Mouse (Mus musculus): ENCODE results near the gene Ermp1.
A peak's percentile ranks its signal among the peaks of the same experiment; 100 is the strongest.

Ermp1 gene

DNA sequence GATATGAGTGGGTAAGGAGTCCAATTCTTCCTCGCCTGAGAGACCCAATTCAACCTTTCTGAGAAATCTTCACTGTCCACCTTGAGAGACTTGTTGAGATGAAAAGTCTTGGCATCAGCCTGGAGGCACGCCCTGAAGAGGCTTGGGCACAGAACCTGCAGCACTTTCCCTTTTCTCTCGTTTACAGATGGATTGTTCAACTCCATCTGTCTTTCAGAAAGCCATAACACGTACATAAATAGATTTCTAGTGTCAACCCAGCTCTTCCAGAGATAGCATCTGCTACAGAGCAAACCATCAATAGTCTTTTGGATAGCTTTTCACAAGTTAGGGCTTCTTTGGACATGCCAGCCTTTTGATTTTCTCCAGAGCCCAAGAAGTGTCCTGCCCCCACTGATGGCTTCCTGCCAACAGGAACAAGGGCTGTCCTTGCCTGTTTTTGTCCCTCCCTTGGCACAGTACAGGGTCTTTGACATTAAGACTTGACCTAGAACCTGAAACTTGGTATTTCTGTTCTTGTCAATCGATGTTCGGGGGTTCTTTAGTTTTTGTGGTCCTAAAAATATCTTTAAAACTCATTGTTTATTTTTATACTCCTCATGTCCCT, 13.9 kb upstream of the Ermp1 start:
- no peak for DNase-seq (ENCODE audit: low read depth, low spot score)

DNA sequence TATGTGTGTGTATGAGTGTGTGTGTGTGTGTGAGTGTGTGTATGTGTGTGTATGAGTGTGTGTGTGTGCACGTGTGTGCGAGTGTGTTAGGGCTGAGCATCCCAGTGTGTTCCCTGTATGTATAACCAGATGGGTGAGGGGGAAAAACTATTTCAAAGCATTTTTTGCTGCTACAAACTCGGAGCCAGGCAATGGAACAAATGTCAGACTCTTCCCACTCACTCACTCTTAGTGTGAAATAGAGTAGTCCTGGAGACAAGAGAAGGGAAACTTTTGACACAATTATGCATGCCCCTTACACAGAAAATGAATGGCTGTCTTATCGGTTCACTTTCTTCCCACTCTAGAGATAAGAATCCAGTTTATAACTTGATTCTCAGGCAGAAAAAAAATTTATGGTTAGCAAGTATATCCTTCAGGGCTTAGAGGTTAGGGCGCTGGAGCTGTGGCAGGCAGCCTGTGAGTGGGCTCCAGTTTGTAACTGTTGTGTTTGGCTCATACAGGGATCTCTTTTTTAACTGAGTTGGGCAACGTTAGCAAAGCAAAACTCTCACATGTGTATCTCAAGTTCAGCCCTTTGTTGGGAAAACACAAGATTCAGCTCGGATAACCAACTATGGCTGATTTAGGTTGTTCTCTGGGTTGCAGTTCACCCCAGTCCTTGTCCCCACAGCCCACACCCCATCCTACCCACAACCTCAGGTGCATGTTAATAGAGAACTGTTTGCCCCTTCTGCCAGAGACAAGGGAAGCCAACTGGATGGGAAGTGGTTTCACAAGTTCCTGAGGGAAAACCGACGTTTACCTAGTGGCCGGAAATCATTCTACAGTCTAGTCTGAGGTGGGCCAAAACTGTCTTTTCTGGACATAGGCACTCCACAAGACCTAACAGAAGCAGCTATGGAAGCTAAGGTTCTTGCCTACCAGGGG, 12.9 kb upstream of the Ermp1 start:
- DNase-seq (ENCODE audit: low read depth, low spot score), result no peak

GRCm38 (mm10) chr19:29659705-29660104, 11.5 kb upstream of the Ermp1 start:
- no peak for DNase-seq (ENCODE audit: low read depth, low spot score)

GRCm38 (mm10) chr19:29658836-29659235, 10.6 kb upstream of the Ermp1 start:
- no peak for DNase-seq (ENCODE audit: low read depth, low spot score)

DNA sequence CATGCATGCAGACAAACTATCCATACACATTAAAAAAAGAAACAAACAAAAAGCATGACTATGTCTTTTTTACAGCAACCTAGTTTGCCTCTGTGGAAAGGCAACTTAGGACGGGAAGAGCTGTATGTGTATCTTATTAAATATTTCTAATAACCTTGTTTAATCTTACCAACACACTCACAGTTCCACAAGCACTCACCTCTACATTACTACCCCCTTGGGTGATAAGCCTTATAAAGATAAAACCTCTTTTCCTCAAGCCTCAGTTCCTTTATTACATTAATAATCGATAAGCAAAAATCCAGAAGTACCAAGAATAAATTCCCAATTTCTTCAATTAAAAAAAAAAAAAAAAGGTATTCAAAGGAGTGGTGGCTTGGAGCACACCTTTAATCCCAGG, 9.3 kb upstream of the Ermp1 start:
- DNase-seq (ENCODE audit: low read depth, low spot score), result no peak

DNA sequence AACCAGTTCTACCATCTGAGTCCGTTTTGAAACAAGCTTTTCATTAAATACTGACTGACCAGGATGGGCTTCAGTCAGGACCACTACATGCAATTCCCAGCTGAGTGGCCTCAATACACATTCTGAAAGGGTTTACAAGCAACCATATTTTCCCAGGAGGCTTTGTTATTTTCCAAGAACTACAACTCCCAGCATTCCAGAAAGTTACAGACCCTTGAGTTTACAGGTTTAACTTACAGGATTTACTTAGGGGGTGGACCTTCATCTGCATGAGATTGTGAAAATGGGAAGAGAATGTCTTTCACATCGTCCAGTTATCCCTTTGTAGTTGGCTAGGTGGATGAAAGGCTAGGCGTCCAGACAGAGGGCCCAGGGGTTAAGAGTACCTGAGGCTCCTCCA, 8.8 kb upstream of the Ermp1 start:
- DNase-seq (ENCODE audit: low read depth, low spot score), result peak; percentile 64

- DNase-seq (ENCODE audit: low read depth, low spot score), result peak; percentile 69
These were observed 8.4 kb upstream of the Ermp1 start for GRCm38 (mm10) chr19:29656620-29657019.

- no peak for DNase-seq (ENCODE audit: low read depth, low spot score)
These were observed 7.8 kb upstream of the Ermp1 start for GRCm38 (mm10) chr19:29656029-29656428.

DNA sequence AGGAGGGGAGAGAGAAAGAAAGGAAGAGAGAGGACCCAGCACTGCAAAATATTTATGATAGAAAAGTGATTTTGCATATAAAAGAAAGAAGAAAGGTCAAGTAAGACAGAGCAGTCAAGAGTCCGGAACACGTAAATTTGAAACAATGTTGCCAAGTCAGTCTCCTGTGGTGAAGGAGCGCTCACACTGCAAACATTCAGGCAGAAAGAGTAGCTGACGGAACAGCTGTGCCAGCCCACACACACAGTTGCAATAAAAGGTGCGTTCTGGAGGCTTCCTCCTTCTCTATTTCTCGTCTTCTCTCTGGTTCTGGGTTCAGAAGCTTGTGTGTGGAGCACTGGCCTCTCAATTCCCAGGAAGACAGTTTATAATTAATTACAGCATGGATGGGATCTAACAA, 6.9 kb upstream of the Ermp1 start:
- DNase-seq (ENCODE audit: low read depth, low spot score), result peak; percentile 89

GRCm38 (mm10) chr19:29653768-29654265, 5.6 kb upstream of the Ermp1 start:
- peak; percentile 57 for DNase-seq (ENCODE audit: low read depth, low spot score)

GRCm38 (mm10) chr19:29649683-29650082, 1.5 kb upstream of the Ermp1 start:
- no peak for DNase-seq (ENCODE audit: low read depth, low spot score)

DNA sequence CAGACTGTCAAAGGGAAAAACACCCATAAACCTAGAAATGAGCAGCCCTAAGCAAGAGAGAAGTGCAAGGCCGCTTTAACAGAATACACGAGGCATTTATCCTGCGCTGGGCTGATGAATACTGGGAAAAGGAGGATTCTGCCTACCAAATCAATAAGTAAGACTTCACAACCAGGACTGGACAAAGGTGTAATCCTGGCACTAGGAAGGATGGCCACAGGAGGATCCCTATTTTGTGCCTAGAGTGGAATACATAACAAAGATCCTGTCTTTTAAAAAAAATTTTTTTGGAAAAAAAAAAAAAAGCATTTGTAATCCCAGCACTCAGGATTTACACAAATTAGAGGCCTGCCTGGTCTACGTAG, 317 bp upstream of the Ermp1 start:
- no peak for DNase-seq (ENCODE audit: low read depth, low spot score)

DNA sequence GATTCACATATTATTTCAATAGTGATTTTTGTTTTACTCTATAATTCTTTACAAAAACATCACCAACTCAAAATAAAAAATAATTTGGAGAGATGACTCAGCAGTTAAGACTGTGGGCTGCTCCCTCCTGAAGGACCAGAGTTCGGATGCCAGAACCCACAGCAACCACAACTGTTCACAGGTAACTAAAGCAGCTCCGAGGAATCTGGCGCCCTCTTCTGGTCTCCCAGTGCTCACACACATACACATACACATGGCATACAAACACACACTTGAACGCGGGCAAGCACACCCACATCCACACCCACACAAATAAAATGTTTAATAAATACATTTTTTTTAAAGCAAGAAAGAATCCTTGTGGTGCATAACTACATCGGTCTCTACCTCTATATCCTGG, 3.5 kb downstream of the Ermp1 start:
- DNase-seq (ENCODE audit: low read depth, low spot score), result peak; percentile 92

DNA sequence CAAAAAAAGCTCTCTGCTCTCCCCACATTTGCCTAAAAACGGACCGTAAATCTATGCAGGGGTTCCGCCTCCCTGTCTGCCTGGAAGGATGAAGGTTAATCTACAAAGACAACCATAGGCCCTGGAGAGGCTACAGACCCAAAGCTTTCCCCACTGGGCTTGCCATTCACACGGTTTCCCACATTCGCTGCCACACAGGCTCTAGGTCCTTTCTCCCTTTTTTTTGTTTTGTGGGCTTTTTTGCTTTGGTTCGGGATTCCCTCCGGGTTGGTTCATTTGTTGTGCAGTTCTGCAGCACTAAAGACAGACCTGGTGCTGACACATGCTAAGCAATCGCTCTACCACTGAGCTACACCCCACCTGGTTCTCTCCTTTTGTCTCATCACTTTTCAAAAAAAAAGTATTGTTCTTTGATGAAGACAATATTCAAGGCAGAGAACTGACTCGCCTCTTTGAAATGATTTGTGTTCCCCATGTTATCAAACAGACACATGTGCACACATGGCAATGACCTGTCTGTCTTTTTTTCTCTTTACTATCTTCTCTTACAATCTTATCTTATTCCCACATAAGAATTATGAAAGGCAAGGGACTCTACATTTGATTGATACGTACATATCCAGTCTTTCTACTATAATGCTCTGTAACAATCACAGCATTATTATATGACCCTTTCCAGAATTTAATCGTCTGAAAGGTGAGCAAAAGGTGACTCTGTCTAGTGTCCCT, 4.9 kb downstream of the Ermp1 start:
- no peak for DNase-seq (ENCODE audit: low read depth, low spot score)

DNA sequence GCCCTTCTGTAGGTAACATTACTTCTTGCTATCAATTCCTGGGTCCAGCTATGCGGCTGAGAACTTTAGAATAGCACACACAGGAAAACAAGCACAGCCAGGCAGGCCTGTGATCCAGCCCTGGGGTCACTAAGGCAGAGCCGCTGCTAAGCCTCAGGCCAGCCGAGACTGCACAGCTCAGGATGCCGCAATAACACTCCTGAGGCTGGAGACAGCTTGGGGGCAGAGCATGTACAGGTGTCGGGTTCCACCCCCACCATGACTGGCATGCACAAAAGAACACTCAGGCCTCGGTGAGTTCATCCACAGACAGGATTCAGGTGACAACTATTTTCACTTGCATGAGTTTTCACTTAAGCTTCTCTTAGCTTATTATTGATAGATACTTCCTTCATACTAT, 6.0 kb downstream of the Ermp1 start:
- peak; percentile 22 for DNase-seq (ENCODE audit: low read depth, low spot score)

- DNase-seq (ENCODE audit: low read depth, low spot score), result no peak
These were observed 6.7 kb downstream of the Ermp1 start for GRCm38 (mm10) chr19:29641510-29641909.

- peak; percentile 40 for DNase-seq (ENCODE audit: low read depth, low spot score)
These were observed 7.2 kb downstream of the Ermp1 start for GRCm38 (mm10) chr19:29641055-29641454.

DNA sequence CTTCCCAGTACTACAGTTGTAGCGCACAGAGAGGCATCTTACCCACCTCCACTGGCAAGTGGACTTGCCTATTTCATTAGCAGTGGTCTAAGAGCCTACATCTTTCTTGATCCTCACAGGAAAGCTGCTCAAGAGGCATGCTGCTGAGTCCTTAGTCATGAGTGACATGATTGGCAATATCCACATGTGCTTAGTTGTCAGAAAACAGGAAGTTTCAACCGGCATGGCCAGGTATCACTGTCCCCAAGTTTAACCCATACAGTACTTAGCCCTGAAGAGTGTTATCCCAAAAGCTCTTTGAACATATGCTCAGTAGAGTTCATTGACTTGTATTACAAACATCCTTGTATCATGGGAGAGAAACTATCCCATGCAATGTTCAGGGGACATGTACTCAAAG, 36.1 kb downstream of the Ermp1 start:
- DNase-seq (ENCODE audit: low read depth, low spot score), result no peak

DNA sequence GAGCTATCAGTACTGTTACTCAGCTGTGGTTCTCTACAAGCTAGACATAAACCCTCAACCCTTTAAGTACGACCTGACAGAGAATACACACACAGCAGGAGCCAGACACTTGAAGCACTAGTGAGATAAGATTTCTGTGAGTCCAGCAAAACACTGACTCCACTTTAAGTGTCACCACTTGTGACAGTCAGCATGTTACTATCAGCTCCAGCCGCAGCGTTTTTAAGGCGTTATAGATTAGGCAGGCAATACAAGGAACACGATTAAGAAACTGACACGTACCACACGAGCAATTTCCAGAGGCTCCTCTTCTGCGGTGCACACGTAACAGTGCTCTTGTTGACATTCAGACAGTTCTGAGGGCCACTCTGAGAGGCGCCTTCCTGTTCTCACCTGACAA, 37.3 kb downstream of the Ermp1 start:
- no peak for DNase-seq (ENCODE audit: low read depth, low spot score)

DNA sequence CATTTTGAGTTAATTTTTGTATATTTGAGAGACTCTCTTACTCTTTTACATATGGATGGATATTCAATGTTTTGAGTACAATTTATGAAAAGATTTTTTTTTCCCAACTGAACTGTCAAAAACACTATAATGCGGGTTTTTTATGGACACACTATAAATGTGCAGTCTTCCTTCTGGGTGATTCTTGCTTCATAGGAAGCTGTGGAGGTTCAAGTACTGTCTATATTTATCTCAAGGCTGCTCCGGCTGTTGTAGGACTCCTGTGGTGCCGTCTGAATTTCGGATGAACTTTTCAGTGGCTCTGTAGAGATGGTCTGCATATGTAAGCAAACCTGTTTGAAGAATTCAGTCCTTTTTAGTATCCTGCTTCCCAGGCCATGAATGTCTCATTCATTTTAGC, 40.0 kb downstream of the Ermp1 start:
- DNase-seq (ENCODE audit: low read depth, low spot score), result no peak

DNA sequence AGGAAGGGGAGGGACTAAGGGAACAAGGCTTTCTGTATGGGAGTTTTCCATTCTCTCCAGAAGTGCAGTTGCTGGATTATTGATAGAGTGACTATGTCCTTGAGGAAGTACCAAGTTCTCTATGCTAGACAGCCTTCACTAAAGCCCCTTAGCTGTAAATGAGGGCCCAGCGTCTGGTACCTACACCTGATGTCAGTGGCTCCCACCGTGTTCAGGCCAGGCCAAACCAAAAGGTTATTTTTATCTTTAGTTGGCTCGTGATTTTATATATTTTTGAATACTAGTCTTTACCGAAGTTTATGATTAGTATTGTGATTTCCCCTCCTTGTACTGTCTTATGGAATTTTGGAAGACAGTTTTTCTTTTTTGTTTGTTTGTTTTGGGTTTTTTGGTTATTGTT, 40.7 kb downstream of the Ermp1 start:
- no peak for DNase-seq (ENCODE audit: low read depth, low spot score)

GRCm38 (mm10) chr19:29604653-29605052, 43.6 kb downstream of the Ermp1 start:
- no peak for DNase-seq (ENCODE audit: low read depth, low spot score)

Measured in R1 (cell line).